Mouse (Mus musculus): Measurements from ENCODE around the gene Rab39b.

Gene Rab39b

DNA sequence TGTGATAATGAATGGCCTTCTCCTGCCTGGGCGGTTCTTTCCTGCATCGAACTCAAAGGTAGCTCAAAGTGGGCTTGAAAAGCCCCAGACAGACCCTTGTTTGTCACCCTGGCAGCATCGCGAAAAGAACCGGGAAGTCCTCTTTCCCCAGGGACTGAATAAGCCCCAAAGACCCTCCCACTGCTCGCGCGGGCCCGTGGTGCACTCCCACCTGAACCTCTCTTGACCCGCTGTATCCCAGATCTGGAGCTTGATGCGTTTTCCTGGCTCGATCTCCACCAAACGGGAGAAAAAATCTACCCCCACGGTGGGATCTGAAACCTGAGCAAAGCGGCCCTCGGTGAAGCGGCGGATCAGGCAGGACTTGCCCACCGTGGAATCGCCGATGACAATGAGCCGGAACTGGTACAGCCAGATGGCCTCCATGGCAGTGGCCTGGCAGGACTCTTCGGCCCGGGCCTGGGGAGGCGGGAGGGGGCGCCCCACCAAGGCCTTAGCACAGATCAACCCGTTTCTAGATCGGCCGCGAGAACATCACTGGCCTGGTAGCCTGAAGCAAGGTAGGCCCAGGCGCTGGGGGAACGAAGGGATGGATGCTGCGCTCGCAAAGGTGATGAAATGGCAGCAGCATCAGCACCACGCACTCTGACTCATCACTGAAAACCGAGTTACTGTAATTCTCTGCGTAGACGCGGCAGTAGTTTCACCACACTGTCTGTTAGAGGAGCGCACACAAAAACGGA lies at the start of gene Rab39b:
TSS of gene Rab39b (minus strand) at position 650 of the 743 bp plus-strand sequence.
- DNase-seq, result peak; percentile 69

DNA sequence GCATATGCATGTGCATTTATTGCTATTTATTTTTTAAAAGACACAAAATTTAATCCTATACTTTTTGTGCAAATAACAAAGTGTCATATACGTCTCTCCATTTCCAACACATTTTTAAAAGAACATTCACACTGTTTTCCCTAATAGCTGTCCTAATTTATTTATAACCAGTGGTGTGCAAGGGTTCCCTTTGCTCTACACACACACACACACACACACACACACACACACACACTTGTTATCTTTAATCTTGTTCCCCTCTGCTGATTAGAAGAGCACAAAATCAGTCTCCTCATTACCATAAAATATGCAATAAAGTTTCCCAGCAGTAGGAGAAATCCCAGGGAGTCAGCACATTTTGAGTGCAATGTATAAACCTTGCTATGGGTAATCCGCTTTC lies 508 bp upstream of the Rab39b start:
- DNase-seq, result no peak

Measured in cerebellum, adult 11-12 months (tissue).